Mouse (Mus musculus): ENCODE data around the gene Syngr4.

DNA sequence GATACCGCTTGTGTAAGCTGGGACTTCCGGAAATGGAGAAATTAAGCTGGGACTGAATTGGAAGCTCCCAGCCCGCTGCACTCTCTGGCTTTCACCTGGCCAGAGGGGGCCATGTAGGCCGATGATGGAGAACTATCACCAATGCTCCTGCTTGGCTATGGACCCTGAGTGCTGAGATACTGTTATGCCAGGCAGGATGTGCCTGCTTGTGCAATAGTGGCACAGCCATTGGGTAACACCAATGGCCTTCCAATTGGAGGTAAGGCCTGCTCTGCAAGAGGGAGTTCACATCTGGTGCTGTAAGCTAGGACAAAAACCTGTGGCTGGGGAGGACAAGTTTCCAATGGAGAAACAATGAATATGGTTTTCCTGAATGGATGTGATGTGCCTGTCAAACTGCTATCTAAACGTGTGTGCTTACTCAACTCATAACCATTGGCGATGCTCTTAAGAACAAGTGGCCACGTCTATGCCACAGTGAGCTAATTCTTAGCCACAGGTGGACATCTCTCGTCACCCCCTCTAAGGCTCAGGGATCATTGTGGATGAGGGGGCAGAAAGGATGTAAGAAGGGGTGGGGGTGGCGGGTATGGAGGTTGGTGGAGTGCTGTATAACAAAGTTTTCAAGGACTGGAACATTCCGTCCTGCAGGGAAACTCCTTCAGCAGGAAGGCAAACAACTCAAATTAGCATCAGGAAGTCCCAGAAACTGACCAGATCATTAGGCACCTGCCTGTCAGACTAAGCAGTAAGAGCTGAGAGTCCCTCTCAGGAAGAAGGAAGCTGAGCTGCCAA is 53.4 kb downstream of the Syngr4 start:
- TF ChIP-seq CTCF (IDR thresholded peaks at IDR 0.05; ENCODE audit: low read depth, low read length) (no peak), POLR2A (IDR thresholded peaks at IDR 0.05; ENCODE audit: extremely low read depth, insufficient read depth, low read length) (no peak)
